Mouse (Mus musculus): ENCODE results near the gene Naa40.

Naa40 gene

GRCm38 (mm10) chr19:7240782-7241690 is at the start of gene Naa40:
Gene Naa40 (minus strand): TSS chr19:7241183.
- in situ Hi-C loops (cut with MboI; ENCODE audit: low pct_unique_long_range_greater_than_20kb in 1 of 2, low sequenced_read_pairs in 2 of 2, unreplicated experiment in 1 of 2), result no loop called here

GRCm38 (mm10) chr19:7289767-7290166 is 48.8 kb upstream of the Naa40 start:
- in situ Hi-C loops (cut with MboI; ENCODE audit: low pct_unique_long_range_greater_than_20kb in 1 of 2, low sequenced_read_pairs in 2 of 2, unreplicated experiment in 1 of 2), result no loop called here

- in situ Hi-C loops (cut with MboI; ENCODE audit: low pct_unique_long_range_greater_than_20kb in 1 of 2, low sequenced_read_pairs in 2 of 2, unreplicated experiment in 1 of 2), result no loop called here
Measured at GRCm38 (mm10) chr19:7288288-7288687, 47.3 kb upstream of the Naa40 start.

- in situ Hi-C loops (cut with MboI; ENCODE audit: low pct_unique_long_range_greater_than_20kb in 1 of 2, low sequenced_read_pairs in 2 of 2, unreplicated experiment in 1 of 2), result no loop called here
Measured at GRCm38 (mm10) chr19:7286563-7287315, 45.8 kb upstream of the Naa40 start.

GRCm38 (mm10) chr19:7280557-7281330 is 39.8 kb upstream of the Naa40 start:
- in situ Hi-C loops (cut with MboI; ENCODE audit: low pct_unique_long_range_greater_than_20kb in 1 of 2, low sequenced_read_pairs in 2 of 2, unreplicated experiment in 1 of 2), result no loop called here

GRCm38 (mm10) chr19:7279114-7279513 is 38.1 kb upstream of the Naa40 start:
- in situ Hi-C loops (cut with MboI; ENCODE audit: low pct_unique_long_range_greater_than_20kb in 1 of 2, low sequenced_read_pairs in 2 of 2, unreplicated experiment in 1 of 2), result no loop called here

- in situ Hi-C loops (cut with MboI; ENCODE audit: low pct_unique_long_range_greater_than_20kb in 1 of 2, low sequenced_read_pairs in 2 of 2, unreplicated experiment in 1 of 2), result no loop called here
Measured at GRCm38 (mm10) chr19:7278200-7278906, 37.4 kb upstream of the Naa40 start.

- in situ Hi-C loops (cut with MboI; ENCODE audit: low pct_unique_long_range_greater_than_20kb in 1 of 2, low sequenced_read_pairs in 2 of 2, unreplicated experiment in 1 of 2), result no loop called here
Measured at GRCm38 (mm10) chr19:7276796-7277195, 35.8 kb upstream of the Naa40 start.

- in situ Hi-C loops (cut with MboI; ENCODE audit: low pct_unique_long_range_greater_than_20kb in 1 of 2, low sequenced_read_pairs in 2 of 2, unreplicated experiment in 1 of 2), result no loop called here
Measured at GRCm38 (mm10) chr19:7276053-7276659, 35.2 kb upstream of the Naa40 start.

- in situ Hi-C loops (cut with MboI; ENCODE audit: low pct_unique_long_range_greater_than_20kb in 1 of 2, low sequenced_read_pairs in 2 of 2, unreplicated experiment in 1 of 2), result no loop called here
Measured at GRCm38 (mm10) chr19:7275131-7275789, 34.3 kb upstream of the Naa40 start.

GRCm38 (mm10) chr19:7274326-7274990 is 33.5 kb upstream of the Naa40 start:
- in situ Hi-C loops (cut with MboI; ENCODE audit: low pct_unique_long_range_greater_than_20kb in 1 of 2, low sequenced_read_pairs in 2 of 2, unreplicated experiment in 1 of 2), result loop anchor here (5.0 to 25.0 kb wide), 2 partner anchors 73 to 1438 kb away; partner anchors contain the start of gene Slc3a2 (in 1 of the 2)

- in situ Hi-C loops (cut with MboI; ENCODE audit: low pct_unique_long_range_greater_than_20kb in 1 of 2, low sequenced_read_pairs in 2 of 2, unreplicated experiment in 1 of 2), result loop anchor here (5.0 to 25.0 kb wide), 2 partner anchors 74 to 1439 kb away; partner anchors contain the start of gene Slc3a2 (in 1 of the 2)
Measured at GRCm38 (mm10) chr19:7273486-7273885, 32.5 kb upstream of the Naa40 start.

GRCm38 (mm10) chr19:7269290-7270044 is 28.5 kb upstream of the Naa40 start:
- in situ Hi-C loops (cut with MboI; ENCODE audit: low pct_unique_long_range_greater_than_20kb in 1 of 2, low sequenced_read_pairs in 2 of 2, unreplicated experiment in 1 of 2), result loop anchor here (5.0 to 25.0 kb wide), 2 partner anchors 78 to 1443 kb away; partner anchors contain the start of gene Slc3a2 (in 1 of the 2)

- in situ Hi-C loops (cut with MboI; ENCODE audit: low pct_unique_long_range_greater_than_20kb in 1 of 2, low sequenced_read_pairs in 2 of 2, unreplicated experiment in 1 of 2), result loop anchor here in 1 of 2 experiments (25.0 kb wide), 1 partner anchor 1444 kb away; the partner anchor contains the start of gene Slc3a2
Measured at GRCm38 (mm10) chr19:7268722-7269090, 27.7 kb upstream of the Naa40 start.

- in situ Hi-C loops (cut with MboI; ENCODE audit: low pct_unique_long_range_greater_than_20kb in 1 of 2, low sequenced_read_pairs in 2 of 2, unreplicated experiment in 1 of 2), result loop anchor here in 1 of 2 experiments (25.0 kb wide), 1 partner anchor 1444 kb away; the partner anchor contains the start of gene Slc3a2
Measured at GRCm38 (mm10) chr19:7267781-7268721, 27.1 kb upstream of the Naa40 start.
